21 mouse cellular contexts compared by ENCODE assay signal in the genomic region with DNA sequence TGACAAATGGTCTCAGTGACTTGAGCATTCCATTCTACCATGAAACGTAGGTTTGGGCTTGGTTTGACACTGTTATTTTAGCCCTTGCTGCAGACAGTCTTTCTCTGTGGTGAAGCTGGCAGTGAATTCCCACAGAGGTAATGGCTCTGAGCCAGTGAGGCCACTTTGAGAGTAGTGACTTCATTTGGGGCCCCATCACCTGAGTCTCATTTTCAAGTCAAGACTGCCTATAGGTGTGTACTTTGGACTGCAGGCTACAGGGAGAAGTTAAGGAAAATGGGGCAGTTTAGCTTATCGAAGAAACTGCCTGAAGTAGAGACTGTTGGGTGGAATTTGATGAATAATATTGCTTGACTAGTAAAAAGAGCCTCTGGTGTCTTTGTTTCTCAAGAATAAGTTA.
A peak's percentile ranks its signal among the peaks of the same experiment; 100 is the strongest.
DNase-seq lines count a peak whose midpoint lies in the region; ATAC-seq and TF ChIP-seq lines count a peak whose summit lies in the region.
"Had no signal": no experiment of that assay in that cellular context is flagged by ENCODE, and none has a peak within 500 bp of the region (broad histone marks: within the 10 kb centered on the region; RNA-seq: fewer than 3 reads in every experiment).

No protein-coding gene starts in this region.

- TF ChIP-seq CTCF in cerebellum, adult 2 months (IDR thresholded peaks at IDR 0.05; ENCODE audit: borderline replicate concordance, insufficient read depth, low read depth, low read length): no peak
- no peak for TF ChIP-seq CTCF in lung, embryonic 14.5 days (IDR thresholded peaks at IDR 0.05; ENCODE audit: low read depth)

- 75% methylated on average over 2 of the region's 2 CpGs for WGBS in cerebellum, adult 2 months
- WGBS in lung, embryonic 14.5 days: 61% methylated on average over 2 of the region's 2 CpGs
- WGBS in intestine, embryonic 15.5 days: 66% methylated on average over 2 of the region's 2 CpGs
- 65% methylated on average over 2 of the region's 2 CpGs for whole genome bisulfite sequencing in stomach, embryonic 16.5 days

- TF ChIP-seq POLR2A in cerebellum, adult 2 months (IDR thresholded peaks at IDR 0.05; ENCODE audit: borderline replicate concordance, insufficient read depth, low read length): no peak

- H3K9ac ChIP-seq in lung, embryonic 14.5 days: no peak overlapping the region
- no peak overlapping the region for H3K9ac ChIP-seq in intestine, embryonic 15.5 days
- H3K9ac ChIP-seq in stomach, embryonic 16.5 days (ENCODE audit: low read length): no peak overlapping the region
- H3K9ac ChIP-seq: embryonic facial prominence, embryonic 13.5 days; forebrain, embryonic 13.5 days; forebrain, postnatal 0 days; heart, embryonic 12.5 days; hindbrain, embryonic 14.5 days had no signal

- H3K27me3 ChIP-seq in cerebellum, adult 2 months (ENCODE audit: control insufficient read depth, insufficient read depth, low read length): no peaks in the 10 kb centered on the region
- H3K27me3 ChIP-seq in lung, embryonic 14.5 days (ENCODE audit: insufficient read depth, low read length): no peaks in the 10 kb centered on the region
- H3K27me3 ChIP-seq in intestine, embryonic 15.5 days (replicated peaks): no peaks in the 10 kb centered on the region
- H3K27me3 ChIP-seq in stomach, embryonic 16.5 days (ENCODE audit: control insufficient read depth, insufficient read depth, low read length): no peaks in the 10 kb centered on the region
- H3K27me3 ChIP-seq: embryonic facial prominence, embryonic 13.5 days; forebrain, embryonic 13.5 days; heart, embryonic 12.5 days had no signal

- peaks cover 65% of the 10 kb centered on the region for H3K36me3 ChIP-seq in lung, embryonic 14.5 days (ENCODE audit: insufficient read depth)
- peaks cover 13% of the 10 kb centered on the region for H3K36me3 ChIP-seq in intestine, embryonic 15.5 days
- H3K36me3 ChIP-seq in stomach, embryonic 16.5 days (ENCODE audit: control insufficient read depth, insufficient read depth, low read length): peaks cover 15% of the 10 kb centered on the region

- no peaks in the 10 kb centered on the region for H3K9me3 ChIP-seq in lung, embryonic 14.5 days (ENCODE audit: low read depth, low read length)
- no peaks in the 10 kb centered on the region for H3K9me3 ChIP-seq in intestine, embryonic 15.5 days
- no peaks in the 10 kb centered on the region for H3K9me3 ChIP-seq in stomach, embryonic 16.5 days (replicated peaks; ENCODE audit: control insufficient read depth, low read length)
- H3K9me3 ChIP-seq: embryonic facial prominence, embryonic 13.5 days; forebrain, embryonic 13.5 days; G1E; heart, embryonic 12.5 days; hindbrain, embryonic 10.5 days had no signal

- no peak overlapping the region for H3K27ac ChIP-seq in cerebellum, adult 2 months (ENCODE audit: insufficient read depth, low read length)
- peak overlapping the region; percentile 74; the same call in 1 of the 2 replicates for H3K27ac ChIP-seq in lung, embryonic 14.5 days (ENCODE audit: low read depth)
- H3K27ac ChIP-seq in intestine, embryonic 15.5 days: peak overlapping the region; percentile 77
- H3K27ac ChIP-seq in stomach, embryonic 16.5 days (ENCODE audit: low read length): peak overlapping the region; percentile 91
- H3K27ac ChIP-seq: forebrain, embryonic 13.5 days; gastrocnemius, adult 2 months; hindbrain, embryonic 10.5 days; hindbrain, embryonic 14.5 days had no signal

- no peak overlapping the region for H3K4me3 ChIP-seq in cerebellum, adult 2 months (replicated peaks; ENCODE audit: insufficient read depth, low read depth, low read length)
- no peak overlapping the region for H3K4me3 ChIP-seq in lung, embryonic 14.5 days (ENCODE audit: low read depth, low read length)
- no peak overlapping the region for H3K4me3 ChIP-seq in intestine, embryonic 15.5 days (replicated peaks)
- H3K4me3 ChIP-seq in stomach, embryonic 16.5 days (replicated peaks; ENCODE audit: low read length): no peak overlapping the region
- H3K4me3 ChIP-seq: embryonic facial prominence, embryonic 13.5 days; forebrain, embryonic 13.5 days; gastrocnemius, adult 2 months; heart, embryonic 12.5 days; hindbrain, embryonic 10.5 days had no signal

- no peak for ATAC-seq in lung, embryonic 14.5 days (ENCODE audit: insufficient read depth)
- ATAC-seq in intestine, embryonic 15.5 days: peak; percentile 73
- no peak for ATAC-seq in stomach, embryonic 16.5 days (ENCODE audit: insufficient read depth, low FRiP score)
- ATAC-seq: CD4-positive, CD25-positive, alpha-beta regulatory T cell, adult 4 months; forebrain, embryonic 13.5 days; forebrain, postnatal 0 days had no signal

- H3K4me1 ChIP-seq in cerebellum, adult 2 months (ENCODE audit: control insufficient read depth, insufficient read depth, low read length): peaks cover 8% of the 10 kb centered on the region; the same call in 1 of the 2 replicates
- H3K4me1 ChIP-seq in lung, embryonic 14.5 days (ENCODE audit: insufficient read depth): 0 out of 2 replicates have a peak, but pooled peaks cover 7% of the 10 kb centered on the region
- peaks cover 19% of the 10 kb centered on the region; the same call in 1 of the 2 replicates for H3K4me1 ChIP-seq in intestine, embryonic 15.5 days (replicated peaks)
- peaks cover 33% of the 10 kb centered on the region for H3K4me1 ChIP-seq in stomach, embryonic 16.5 days (ENCODE audit: control insufficient read depth, insufficient read depth, low read length)
- H3K4me1 ChIP-seq: forebrain, embryonic 13.5 days had no signal

- DNase-seq in cerebellum, adult 11-12 months: peak; percentile 11
- no peak for DNase-seq in cerebellum, adult 2 months
- DNase-seq in lung, embryonic 14.5 days: peak; percentile 37
- DNase-seq in lung, postnatal 10 days: no peak
- no peak for DNase-seq in frontal cortex, postnatal 10 days (ENCODE audit: low spot score in 2 of 2)
- DNase-seq: adrenal gland, adult 8-10 months; adrenal gland, postnatal 36 days; B cell, adult 2 months; cerebellum, postnatal 14 days; forebrain, postnatal 0 days; gastrocnemius, adult 2 months; gastrocnemius, postnatal 25 days had no signal

- H3K4me2 ChIP-seq in lung, embryonic 14.5 days: no peak overlapping the region
- no peak overlapping the region for H3K4me2 ChIP-seq in intestine, embryonic 15.5 days (replicated peaks)
- no peak overlapping the region for H3K4me2 ChIP-seq in stomach, embryonic 16.5 days (ENCODE audit: low read depth, low read length)
- H3K4me2 ChIP-seq: embryonic facial prominence, embryonic 13.5 days; forebrain, embryonic 13.5 days; heart, embryonic 12.5 days; hindbrain, embryonic 14.5 days had no signal

Comparison
In these comparisons a context has a peak if more than half of its experiments do, and no peak if none do; other contexts are left out.
1. DNase-seq: peak in cerebellum, adult 11-12 months (single experiment) and lung, embryonic 14.5 days (single experiment); none in cerebellum, adult 2 months (0 of 2), lung, postnatal 10 days (single experiment) and frontal cortex, postnatal 10 days (0 of 2).